Mouse (Mus musculus) heart, embryonic 14.5 days (tissue): ENCODE measurements around the gene Hivep2. TPM values are rescaled to one million over a fixed set of nuclear protein-coding genes. Genes with fewer than 3 reads are reported as not detected.

ENCODE experiments used
- ATAC-seq: fragments of 200-750 bp; cut with Nextera tagmentation; 2 replicates; pipeline ENCODE4 v1.8.0; 2017; ENCODE audit warnings: low read depth, moderate TSS enrichment; ENCODE audit not compliant: insufficient number of reproducible peaks, insufficient read depth, low FRiP score
- H3K27ac ChIP-seq, 2 experiments: fragments of 200-500 bp in 1 of 2; fragments of 300-500 bp in 1 of 2; sonication (generic) in 1 of 2; replicated peaks in 1 of 2; 2 replicates each; pipeline ENCODE4 v1.5.1; 2012 to 2014; ENCODE audit warnings: low read depth in 2 of 2, low read length in 2 of 2, control low read depth in 1 of 2, mild to moderate bottlenecking in 1 of 2, mixed read lengths in 1 of 2; ENCODE audit not compliant: control insufficient read depth in 1 of 2, insufficient read depth in 1 of 2
- H3K27me3 ChIP-seq: fragments of 300-500 bp; sonication (generic); 2 replicates; pipeline ENCODE4 v1.6.1; 2014; ENCODE audit warnings: mild to moderate bottlenecking, low read length, control low read depth; ENCODE audit not compliant: control insufficient read depth, insufficient read depth
- H3K36me3 ChIP-seq: fragments of 300-500 bp; sonication (generic); 2 replicates; pipeline ENCODE4 v1.6.1; 2014; ENCODE audit warnings: mild to moderate bottlenecking, control low read depth, low read length, mixed read lengths; ENCODE audit not compliant: control insufficient read depth, insufficient read depth
- H3K4me1 ChIP-seq, 2 experiments: fragments of 200-500 bp in 1 of 2; fragments of 300-500 bp in 1 of 2; sonication (generic) in 1 of 2; 2 replicates each; pipeline ENCODE4 v1.6.1; 2012 to 2014; ENCODE audit warnings: low read length in 2 of 2, control low read depth in 1 of 2, mixed read lengths in 1 of 2; ENCODE audit not compliant: control insufficient read depth in 2 of 2, insufficient read depth in 2 of 2
- H3K4me2 ChIP-seq: fragments of 300-500 bp; sonication (generic); 2 replicates; pipeline ENCODE4 v1.6.1; 2014; ENCODE audit warnings: mild to moderate bottlenecking, low read length
- H3K4me3 ChIP-seq, 2 experiments: fragments of 200-500 bp in 1 of 2; fragments of 300-500 bp in 1 of 2; sonication (generic) in 1 of 2; 2 replicates each; pipeline ENCODE4 v1.5.1; 2012 to 2014; ENCODE audit warnings: low read length in 2 of 2, mild to moderate bottlenecking in 2 of 2, control low read depth in 1 of 2, low read depth in 1 of 2, moderate library complexity in 1 of 2; ENCODE audit not compliant: control insufficient read depth in 1 of 2, insufficient read depth in 1 of 2
- H3K9ac ChIP-seq: fragments of 300-500 bp; sonication (generic); 2 replicates; pipeline ENCODE4 v1.6.1; 2014; ENCODE audit warnings: mild to moderate bottlenecking, low read length
- H3K9me3 ChIP-seq: fragments of 300-500 bp; sonication (generic); 2 replicates; pipeline ENCODE4 v1.6.1; 2016; ENCODE audit warnings: low read length, control low read depth; ENCODE audit not compliant: control insufficient read depth
- WGBS: fragments of 180-500 bp; shearing (Covaris S2); extraction: QIAGEN DNeasy Blood & Tissue Kit; methylation state at CpG from one replicate; pipeline ENCODE4 v1.1.7; 2014; 5-methylcytosine and 5-hydroxymethylcytosine counted together
- polyA plus RNA-seq: library from polyadenylated mRNA; unstranded; fragments of >200 nt; fragmentation: Nextera tagmentation; extraction: Ambion mirVana; gene quantifications from 2 replicates; pipeline ENCODE4 v1.2.1, GENCODE M21; 2014

Hivep2 gene
- polyA plus RNA-seq, 1 experiment from 2014 or later: 9.9 TPM

DNA sequence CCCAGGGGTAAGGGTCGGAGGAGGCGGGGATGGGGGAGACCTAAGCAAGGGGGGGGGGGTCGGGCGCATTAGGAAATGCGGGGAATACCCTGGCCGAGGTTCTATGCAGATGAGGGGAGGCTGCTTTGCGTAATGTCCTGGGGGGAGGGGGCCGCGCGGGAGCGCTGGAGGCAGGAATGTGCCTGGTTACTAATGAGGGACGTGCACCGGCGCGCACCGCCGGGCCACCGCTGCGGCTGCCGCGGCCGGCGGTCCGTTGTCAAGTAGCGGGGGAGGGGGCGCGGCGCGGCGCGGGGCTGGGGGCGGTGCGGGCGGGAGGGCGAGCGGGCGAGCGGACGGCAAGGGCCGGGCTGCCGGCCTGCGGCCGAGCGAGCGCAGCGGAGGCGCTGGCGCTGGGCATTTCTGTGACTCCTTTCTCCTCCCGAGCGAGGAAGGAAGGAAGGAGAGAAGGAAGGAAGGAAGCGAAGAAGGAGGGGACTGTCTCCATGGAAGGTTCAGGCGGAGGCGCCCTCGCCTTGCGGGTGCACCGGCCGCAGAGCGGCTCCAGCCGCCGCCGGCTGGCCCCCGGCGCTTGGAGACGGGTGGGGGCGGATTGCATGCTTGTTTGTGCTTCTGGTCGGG is 1.1 kb downstream of the Hivep2 start:
- peak overlapping the region; percentile 90 to 91 for H3K4me3 ChIP-seq
- H3K27me3 ChIP-seq: no peaks in the 10 kb centered on the region
- ATAC-seq: peak; percentile 44; the same call in 1 of the 2 replicates
- peak overlapping the region; percentile 98 for H3K9ac ChIP-seq
- H3K27ac ChIP-seq: peak overlapping the region; percentile 97 to 100
- H3K4me1 ChIP-seq: peaks cover 0 to 9% of the 10 kb centered on the region in 2 experiments; a peak in 3 of 4 replicates
- WGBS: 0% methylated on average over 56 of the region's 66 CpGs
- peak overlapping the region; percentile 85 for H3K4me2 ChIP-seq
- H3K36me3 ChIP-seq: no peaks in the 10 kb centered on the region
- no peaks in the 10 kb centered on the region for H3K9me3 ChIP-seq

DNA sequence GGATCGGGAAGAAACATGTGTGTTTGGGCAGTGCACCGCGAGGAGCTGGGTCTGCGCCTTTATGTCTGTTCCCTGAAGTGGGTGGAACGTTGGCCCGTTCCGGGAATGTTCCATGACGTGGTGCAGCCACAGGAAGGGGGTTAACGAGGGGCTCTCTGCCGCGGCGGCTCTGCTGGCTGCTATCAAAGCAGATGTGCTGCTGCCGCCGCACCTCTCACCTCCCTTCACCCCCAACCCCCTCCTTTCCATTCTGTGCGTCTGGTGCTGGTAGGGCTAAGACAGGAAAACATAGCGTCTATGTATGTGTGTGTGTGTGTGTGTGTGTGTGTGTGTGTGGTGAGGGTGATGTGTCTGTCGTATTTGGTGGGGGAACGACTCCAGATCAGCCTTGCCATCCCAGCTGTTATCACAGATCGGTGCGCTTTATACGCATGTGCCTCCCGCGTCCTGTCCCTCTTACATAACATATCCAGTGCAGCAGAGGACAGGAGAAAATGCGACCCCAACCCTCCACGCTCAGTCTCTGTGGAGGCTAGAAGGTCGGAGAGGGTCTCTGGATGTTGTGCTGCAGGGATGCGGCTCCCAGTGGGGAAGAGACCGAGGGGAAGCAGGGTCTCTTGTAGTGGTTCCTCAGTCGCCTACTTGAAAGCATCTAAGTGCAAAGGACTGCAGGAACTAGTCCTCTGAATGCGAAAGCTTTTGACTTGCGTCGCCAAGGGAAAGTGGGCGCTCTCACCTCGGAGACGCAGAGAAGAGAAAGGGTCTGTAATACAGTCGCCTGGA is 1.8 kb downstream of the Hivep2 start:
- H3K36me3 ChIP-seq: no peaks in the 10 kb centered on the region
- H3K9me3 ChIP-seq: no peaks in the 10 kb centered on the region
- peak overlapping the region; percentile 90 to 91 for H3K4me3 ChIP-seq
- peak overlapping the region; percentile 92 to 100 for H3K27ac ChIP-seq
- WGBS: under 1% methylated on average over 36 of the region's 36 CpGs
- peak overlapping the region; percentile 98 for H3K9ac ChIP-seq
- peak; percentile 66 for ATAC-seq
- no peaks in the 10 kb centered on the region for H3K27me3 ChIP-seq
- peak overlapping the region; percentile 85 for H3K4me2 ChIP-seq
- H3K4me1 ChIP-seq: peaks cover 0 to 9% of the 10 kb centered on the region in 2 experiments; a peak in 3 of 4 replicates

DNA sequence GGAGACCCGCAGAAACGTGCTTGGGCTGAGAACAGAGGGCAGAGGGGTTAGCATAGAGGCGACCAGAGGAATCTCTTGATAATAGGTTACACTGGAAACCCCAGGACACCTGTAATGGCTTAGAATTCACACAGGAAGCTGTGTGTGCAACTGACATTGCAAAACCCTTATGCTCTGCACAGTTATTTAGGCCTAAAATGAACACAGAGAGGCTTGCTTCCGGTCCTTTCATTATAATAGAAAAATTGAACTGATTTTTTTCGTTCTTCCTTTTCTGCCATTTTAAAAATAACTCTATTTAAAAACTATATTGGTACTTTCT is 2.3 kb downstream of the Hivep2 start:
- H3K4me1 ChIP-seq: peaks cover 0 to 9% of the 10 kb centered on the region in 2 experiments; a peak in 3 of 4 replicates
- WGBS: 16% methylated on average over 5 of the region's 5 CpGs
- no peaks in the 10 kb centered on the region for H3K36me3 ChIP-seq
- peak overlapping the region; percentile 98 for H3K9ac ChIP-seq
- no peaks in the 10 kb centered on the region for H3K9me3 ChIP-seq
- H3K27ac ChIP-seq: peak overlapping the region; percentile 92 to 100
- peak overlapping the region; percentile 85 for H3K4me2 ChIP-seq
- ATAC-seq: no peak
- H3K27me3 ChIP-seq: no peaks in the 10 kb centered on the region
- peak overlapping the region; percentile 90 to 91 for H3K4me3 ChIP-seq

DNA sequence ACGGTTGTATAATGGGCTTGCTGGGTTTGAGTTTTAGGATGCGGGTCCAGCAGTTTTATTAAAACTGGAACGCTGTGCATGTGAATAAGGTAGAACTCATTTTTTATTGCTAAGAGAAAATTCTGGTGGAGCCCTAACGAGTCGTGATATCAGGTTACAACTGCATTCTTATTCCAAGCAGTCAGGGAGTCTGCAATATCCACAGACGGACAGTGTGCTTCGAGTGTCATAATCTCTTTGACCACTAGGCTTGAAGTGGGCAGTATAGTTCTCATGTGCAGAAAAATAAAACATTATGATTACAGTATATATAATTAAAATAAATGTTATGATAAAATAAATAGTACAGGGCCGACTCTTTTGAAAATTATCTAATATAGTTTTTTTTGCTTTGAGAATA is 3.1 kb downstream of the Hivep2 start:
- no peak overlapping the region for H3K4me3 ChIP-seq
- ATAC-seq: no peak
- WGBS: 24% methylated on average over 8 of the region's 8 CpGs
- H3K4me2 ChIP-seq: peak overlapping the region; percentile 13; the same call in 1 of the 2 replicates
- H3K9me3 ChIP-seq: no peaks in the 10 kb centered on the region
- H3K27me3 ChIP-seq: no peaks in the 10 kb centered on the region
- H3K4me1 ChIP-seq: peaks cover under 1 to 13% of the 10 kb centered on the region in 2 experiments
- no peaks in the 10 kb centered on the region for H3K36me3 ChIP-seq
- H3K27ac ChIP-seq: no peak overlapping the region
- H3K9ac ChIP-seq: no peak overlapping the region

DNA sequence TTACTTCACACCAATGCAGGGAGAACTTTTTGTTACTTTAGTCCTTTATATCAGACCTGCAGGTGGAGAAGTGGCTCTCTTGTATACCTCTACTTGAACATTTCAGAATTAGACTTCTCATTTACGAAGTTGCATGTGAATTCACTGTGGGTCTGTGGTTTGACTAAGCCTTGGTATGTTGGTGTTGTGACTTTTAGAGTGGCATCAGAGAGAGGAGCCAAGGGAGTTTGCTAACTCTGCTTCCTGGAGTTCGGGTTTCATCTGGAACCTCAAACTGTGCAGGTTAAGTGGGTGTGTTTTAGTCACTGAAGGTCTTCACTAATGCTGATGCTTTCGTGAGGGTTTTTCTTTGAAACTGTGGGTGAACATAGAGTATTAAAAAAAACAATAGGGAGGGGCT is 4.4 kb downstream of the Hivep2 start:
- no peak overlapping the region for H3K4me2 ChIP-seq
- ATAC-seq: no peak

DNA sequence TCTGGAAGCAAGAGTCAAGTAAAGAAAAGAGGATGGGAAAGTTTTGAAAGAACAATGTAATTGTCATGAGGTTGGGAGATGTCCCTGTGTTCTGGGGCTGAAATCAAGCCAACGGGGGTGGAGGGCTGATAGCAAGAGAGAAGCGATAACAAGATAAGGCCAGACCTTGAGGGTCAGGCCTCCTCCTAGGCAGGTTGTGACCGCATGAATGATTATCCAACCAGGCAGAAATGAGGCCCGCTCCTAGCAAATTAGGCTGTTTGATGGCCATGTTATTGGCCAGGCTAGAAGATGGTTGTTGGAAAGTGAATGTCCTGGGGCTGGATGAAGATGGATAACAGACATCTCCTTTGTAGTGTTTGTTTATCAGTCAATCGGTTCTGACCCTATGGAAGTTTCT is 5.4 kb downstream of the Hivep2 start:
- Histone ChIP-seq H3K4me1 (peaks cover 4 to 33% of the 10 kb centered on the region in 2 experiments), H3K9me3 (no peaks in the 10 kb centered on the region), H3K4me2 (no peak overlapping the region), H3K9ac (no peak overlapping the region), H3K27ac (no peak overlapping the region), H3K4me3 (no peak overlapping the region), H3K36me3 (no peaks in the 10 kb centered on the region), H3K27me3 (no peaks in the 10 kb centered on the region)
- WGBS: 52% methylated on average over 5 of the region's 5 CpGs
- no peak for ATAC-seq

More for the DNA sequence above, 4.4 kb downstream of the Hivep2 start:
- H3K9me3 ChIP-seq: no peaks in the 10 kb centered on the region
- no peak overlapping the region for H3K4me3 ChIP-seq
- H3K27ac ChIP-seq: no peak overlapping the region
- H3K27me3 ChIP-seq: no peaks in the 10 kb centered on the region
- peaks cover 2 to 24% of the 10 kb centered on the region in 2 experiments for H3K4me1 ChIP-seq
- WGBS: 79% methylated on average over 3 of the region's 3 CpGs
- no peaks in the 10 kb centered on the region for H3K36me3 ChIP-seq
- H3K9ac ChIP-seq: no peak overlapping the region

DNA sequence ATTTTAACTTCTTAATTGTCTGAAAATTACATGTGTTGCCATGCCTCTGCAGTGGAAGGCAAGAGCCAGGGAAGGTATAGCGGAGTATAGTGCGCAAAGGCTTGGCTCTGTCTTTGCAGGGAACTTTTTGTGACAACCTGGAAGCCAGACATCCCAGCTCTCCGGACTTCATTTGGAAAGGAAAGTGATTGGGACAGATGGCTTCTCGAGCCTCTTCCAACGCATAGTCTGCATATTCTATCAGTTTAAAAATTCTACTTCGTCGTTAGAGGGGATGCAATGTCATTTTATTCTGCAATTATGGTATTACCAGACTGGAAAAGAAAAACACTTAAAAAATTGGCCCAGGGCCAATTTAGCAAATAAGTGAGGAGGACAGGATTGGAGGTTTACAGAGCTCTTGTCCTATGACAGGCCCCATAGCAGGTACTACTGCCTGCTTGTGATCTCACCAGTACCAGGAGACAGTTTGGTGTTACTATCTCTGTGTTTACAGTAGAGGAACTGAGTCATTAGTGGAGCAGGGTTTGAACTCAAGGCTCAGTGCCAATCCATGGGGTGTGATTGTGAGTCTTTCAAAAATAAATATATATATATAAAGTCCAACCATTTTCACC is 7.8 kb downstream of the Hivep2 start:
- Histone ChIP-seq H3K9me3 (no peaks in the 10 kb centered on the region), H3K9ac (no peak overlapping the region), H3K4me2 (no peak overlapping the region), H3K27me3 (no peaks in the 10 kb centered on the region), H3K27ac (peak overlapping the region in 1 of 2 experiments; percentile 64; a peak in 1 of 4 replicates), H3K4me3 (no peak overlapping the region), H3K36me3 (no peaks in the 10 kb centered on the region), H3K4me1 (peaks cover 6 to 46% of the 10 kb centered on the region in 2 experiments)
- ATAC-seq: no peak
- 70% methylated on average over 7 of the region's 7 CpGs for WGBS
